Mouse (Mus musculus): ENCODE data around the gene Slc38a9.

The Slc38a9 gene

GRCm38 (mm10) chr13:112660574-112661381 lies at the start of gene Slc38a9:
Gene Slc38a9, plus strand, starts transcription at chr13:112660751.
- peak; percentile 93 to 95 for DNase-seq

- no peak for DNase-seq
Observed at GRCm38 (mm10) chr13:112621592-112621991, 39.0 kb upstream of the Slc38a9 start.

- no peak for DNase-seq
Observed at GRCm38 (mm10) chr13:112623656-112624055, 36.9 kb upstream of the Slc38a9 start.

GRCm38 (mm10) chr13:112624622-112625021 lies 35.9 kb upstream of the Slc38a9 start:
- DNase-seq: no peak

- DNase-seq: no peak
Observed at GRCm38 (mm10) chr13:112625566-112625965, 35.0 kb upstream of the Slc38a9 start.

- peak; percentile 6 to 16 for DNase-seq
Observed at GRCm38 (mm10) chr13:112635174-112635837, 25.2 kb upstream of the Slc38a9 start.

DNA sequence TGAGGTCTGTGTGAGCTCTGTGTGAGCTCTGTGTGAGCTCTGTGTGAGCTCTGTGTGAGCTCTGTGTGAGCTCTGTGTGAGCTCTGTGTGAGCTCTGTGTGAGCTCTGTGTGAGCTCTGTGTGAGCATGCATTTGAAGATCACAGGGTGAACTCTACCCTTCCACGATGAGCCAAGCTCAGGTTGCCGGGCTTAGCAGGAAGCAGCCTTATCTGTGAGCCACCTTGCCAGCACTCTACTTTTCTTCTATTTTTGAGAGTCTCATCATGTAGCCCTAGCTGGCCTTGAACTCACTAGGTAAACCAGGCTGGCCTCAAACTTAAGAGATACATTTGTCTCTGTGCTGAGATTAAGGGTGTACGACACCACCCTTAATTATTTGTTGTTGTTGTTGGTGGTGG lies 24.1 kb upstream of the Slc38a9 start:
- DNase-seq: no peak

- no peak for DNase-seq
Observed at GRCm38 (mm10) chr13:112639111-112639510, 21.4 kb upstream of the Slc38a9 start.

DNA sequence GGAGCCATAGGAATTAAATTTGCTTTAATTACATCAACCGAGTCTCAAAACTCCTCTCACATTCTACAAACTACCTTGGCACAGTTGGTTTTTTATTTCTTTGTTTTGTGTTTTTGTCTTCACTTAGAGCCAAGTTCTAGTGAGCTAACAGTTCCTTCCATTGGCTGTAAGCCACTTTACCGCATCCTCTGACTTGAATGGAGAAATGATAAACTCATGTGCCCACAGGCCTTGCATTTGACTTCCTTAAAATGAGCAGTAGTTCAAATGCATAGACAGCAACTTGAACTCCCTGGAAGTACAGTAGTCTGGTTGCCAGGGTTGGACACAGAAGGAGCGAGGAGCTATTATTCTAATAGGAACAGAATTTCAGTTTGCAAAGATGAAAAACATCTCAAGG lies 17.7 kb upstream of the Slc38a9 start:
- no peak for DNase-seq

DNA sequence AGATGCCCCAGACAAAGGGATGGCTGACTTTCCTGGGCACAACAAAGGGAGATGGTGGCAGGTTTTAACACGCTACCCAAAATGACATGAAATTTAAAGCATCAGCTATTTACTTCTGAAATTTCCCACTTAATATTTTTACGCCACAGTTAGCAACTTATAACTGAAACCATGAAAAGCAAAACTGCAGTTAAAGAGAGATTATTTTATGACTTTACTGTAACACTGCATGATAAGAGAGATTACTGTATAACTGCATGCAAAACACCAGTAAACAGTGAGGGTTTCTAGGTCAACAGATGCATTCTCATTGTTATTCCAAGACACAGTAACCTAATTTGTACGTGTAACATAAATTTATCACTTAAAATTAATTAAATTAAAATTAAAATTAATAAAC lies 15.6 kb upstream of the Slc38a9 start:
- no peak for DNase-seq

GRCm38 (mm10) chr13:112645529-112646186 lies 14.9 kb upstream of the Slc38a9 start:
- DNase-seq: no peak

- no peak for DNase-seq
Observed at GRCm38 (mm10) chr13:112651183-112651582, 9.4 kb upstream of the Slc38a9 start.

- no peak for DNase-seq
Observed at GRCm38 (mm10) chr13:112652205-112652604, 8.3 kb upstream of the Slc38a9 start, which contains the start of gene Ddx4. Gene Ddx4, minus strand, starts transcription at chr13:112652475.

GRCm38 (mm10) chr13:112659986-112660573 lies 471 bp upstream of the Slc38a9 start:
- no peak for DNase-seq

DNA sequence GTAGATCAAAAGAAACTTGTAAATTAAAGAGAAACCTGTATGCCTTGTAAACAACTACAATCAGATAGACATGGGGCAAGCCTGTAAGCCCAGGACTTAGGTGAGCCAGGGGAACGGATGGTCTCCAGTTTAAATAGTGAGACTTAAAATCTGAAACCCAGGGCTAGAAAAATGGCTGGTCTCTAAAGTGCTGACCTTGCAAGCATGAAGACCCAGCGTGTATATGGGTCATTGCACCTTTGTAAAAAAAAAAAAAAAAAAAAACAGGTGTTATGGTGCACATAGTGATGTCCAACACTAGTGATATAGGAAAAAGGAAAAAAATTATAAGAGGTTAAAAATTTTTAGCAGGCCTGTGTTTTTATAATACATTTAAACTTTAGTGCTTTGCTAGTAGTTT lies 1.1 kb downstream of the Slc38a9 start:
- DNase-seq: no peak

DNA sequence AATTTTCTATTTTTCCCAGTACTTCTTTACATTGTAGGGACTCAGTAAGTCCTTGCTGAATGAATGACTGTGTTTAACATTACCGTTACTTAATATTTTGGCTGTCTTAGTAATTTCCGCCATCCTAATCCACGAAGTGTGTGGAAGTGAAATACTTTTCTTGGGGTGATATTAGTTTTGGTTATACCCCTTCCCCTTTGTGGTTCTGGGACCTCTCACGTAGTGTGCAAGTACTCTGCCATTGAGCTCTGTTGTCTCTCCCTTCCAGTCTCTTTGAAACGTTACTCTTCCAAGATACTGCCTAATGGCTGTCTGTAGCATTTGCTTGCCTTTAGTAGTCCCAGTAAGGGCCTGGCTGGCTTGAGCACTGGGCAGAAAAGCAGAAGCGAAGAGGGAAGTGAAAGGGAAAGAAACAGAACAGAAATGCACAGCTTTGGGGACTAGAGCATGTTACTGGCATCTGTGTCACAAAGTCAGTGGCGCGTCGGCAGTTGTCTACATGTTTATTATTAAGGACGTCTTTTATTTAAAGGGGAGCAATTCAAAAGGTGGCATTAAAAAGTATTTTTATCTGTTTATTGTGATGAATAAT lies 6.0 kb downstream of the Slc38a9 start:
- peak; percentile 61 to 67 for DNase-seq

DNA sequence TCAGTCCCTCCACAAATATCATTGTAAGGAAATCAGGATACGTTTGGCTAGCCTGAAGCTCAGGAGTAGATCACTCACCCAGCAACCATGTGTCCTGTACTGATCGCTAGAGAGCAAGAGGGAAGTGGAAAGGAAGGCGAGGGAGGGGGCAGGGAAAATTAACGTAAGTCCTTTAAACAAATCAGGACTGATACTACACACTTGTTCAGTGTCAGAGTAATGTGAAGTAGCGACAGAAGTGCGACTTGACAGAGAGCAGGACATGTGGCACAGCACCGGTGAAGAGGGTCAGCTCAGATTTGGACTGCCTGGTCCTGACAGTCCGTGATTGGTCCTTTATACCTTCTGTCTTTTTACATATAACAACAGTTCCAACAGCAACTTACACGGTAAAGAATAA lies 6.7 kb downstream of the Slc38a9 start:
- DNase-seq: peak; percentile 46 to 50

- DNase-seq: no peak
Observed at GRCm38 (mm10) chr13:112671708-112672107, 11.2 kb downstream of the Slc38a9 start.

- DNase-seq: no peak
Observed at GRCm38 (mm10) chr13:112672797-112673196, 12.2 kb downstream of the Slc38a9 start.

DNA sequence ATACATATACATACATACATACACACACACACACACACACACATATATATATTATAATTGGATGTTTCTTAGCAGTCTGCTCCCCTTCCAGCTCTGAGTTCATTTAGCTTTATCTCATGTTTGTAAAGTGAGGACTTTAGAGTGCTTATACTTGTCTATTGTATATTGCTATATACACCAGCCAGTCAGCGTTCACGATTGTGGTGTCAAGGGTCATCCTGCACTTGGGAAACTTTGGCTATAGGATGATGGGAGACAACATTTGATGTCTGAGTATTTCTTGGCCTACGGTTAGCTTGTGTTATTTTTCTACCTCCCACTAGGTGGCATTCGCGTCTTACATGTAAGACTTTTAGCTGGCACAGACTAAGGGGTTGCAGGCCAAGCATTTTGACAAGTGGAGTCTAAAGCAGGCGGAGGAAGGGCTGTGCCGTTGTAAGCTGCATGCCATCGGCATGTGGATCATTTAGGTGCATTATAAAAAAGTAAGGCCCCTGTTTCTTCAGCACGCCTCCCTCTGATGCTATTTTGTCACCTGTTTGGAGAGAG lies 13.4 kb downstream of the Slc38a9 start:
- peak; percentile 46 to 60 for DNase-seq

GRCm38 (mm10) chr13:112678154-112678553 lies 17.6 kb downstream of the Slc38a9 start:
- DNase-seq: peak; percentile 17 to 19

DNA sequence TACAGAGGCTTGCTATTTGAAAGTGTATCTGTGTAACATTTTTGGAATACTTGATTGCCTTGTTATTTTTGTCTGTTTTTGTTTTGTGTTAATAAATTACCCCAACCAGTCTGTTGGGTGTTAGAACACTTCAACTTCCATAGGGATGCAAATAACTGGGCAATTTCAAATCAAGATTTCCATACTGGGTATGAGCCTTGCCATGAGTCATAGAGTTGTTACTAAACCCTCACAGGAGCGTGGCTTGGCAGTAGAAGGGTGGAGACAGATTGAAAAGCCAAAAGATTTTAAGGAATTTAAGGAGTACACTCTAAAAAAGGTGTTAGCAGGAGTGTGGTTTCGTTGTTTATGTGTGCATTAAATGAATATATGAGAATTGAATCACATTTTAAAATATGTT lies 22.8 kb downstream of the Slc38a9 start:
- DNase-seq: no peak

- no peak for DNase-seq
Observed at GRCm38 (mm10) chr13:112683970-112684369, 23.4 kb downstream of the Slc38a9 start.

All from B cell, adult 2 months (primary cell).